Mouse (Mus musculus) left cerebral cortex, postnatal 4 days (tissue): Measurements from ENCODE around the gene Prcp. TPM values are rescaled to one million over a fixed set of nuclear protein-coding genes. Genes with fewer than 3 reads are reported as not detected.
A peak's percentile ranks its signal among the peaks of the same experiment; 100 is the strongest.
"Not testable (repeated sequence)": the region's sequence is repeated elsewhere in the genome, so short reads cannot be mapped to it uniquely, and the experiment has no call there.

Source experiments
- DNase-seq: peaks from one replicate; pipeline ENCODE4 v3.0.0-alpha.2; 2022
- intact Hi-C: fragments of 180-260 bp; cut with DNase I; formaldehyde crosslinking; loops from one replicate; pipeline ENCODE4 v1.15.1; 2025
- total RNA-seq, 2 experiments: library from RNA; stranded (reverse); gene quantifications; 2 replicates each; pipeline ENCODE4 v1.2.3; 2021

Prcp gene
- total RNA-seq, 2 experiments from 2014 or later: 17.5 to 20.9 TPM

DNA sequence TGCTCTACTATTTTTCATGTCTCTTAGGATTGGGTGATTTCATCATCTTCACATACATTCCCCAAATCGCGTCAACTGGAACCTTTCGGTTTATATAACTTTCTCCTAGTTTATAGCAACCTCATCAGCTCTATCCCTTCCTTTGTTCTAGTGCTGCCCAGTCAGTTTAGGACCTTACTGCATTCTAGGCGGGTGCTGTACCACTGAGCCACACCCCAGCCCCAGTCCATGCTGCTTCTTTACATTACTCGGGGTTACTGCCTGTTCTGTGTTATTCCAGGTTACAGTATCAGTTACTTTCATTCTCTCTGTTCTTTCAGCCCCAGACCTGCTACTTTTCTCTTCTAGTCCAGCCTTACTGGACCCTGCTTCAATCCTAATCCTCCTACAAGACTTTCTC is 13.0 kb downstream of the Prcp start:
- intact Hi-C loops: no loop called here
- DNase-seq: no peak

DNA sequence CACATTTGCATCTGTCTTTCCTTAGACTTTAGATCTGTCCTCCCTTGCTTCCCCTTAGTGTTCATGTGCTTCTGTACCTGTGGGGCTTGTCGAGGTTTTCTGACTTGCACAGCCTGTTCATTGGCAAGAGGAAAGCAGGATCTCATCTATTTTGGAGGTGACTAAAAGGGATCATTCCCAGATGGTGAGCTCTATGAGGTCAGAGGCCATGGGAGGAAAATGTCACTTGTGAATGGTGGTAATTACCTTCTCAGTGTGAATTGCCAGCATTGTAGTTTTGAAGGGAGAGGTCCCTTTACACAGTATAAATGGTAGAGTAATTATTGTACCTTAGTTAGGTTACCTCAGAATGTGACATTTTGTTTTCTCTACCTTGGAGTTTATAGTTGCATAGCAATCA is 15.9 kb downstream of the Prcp start:
- no peak for DNase-seq
- intact Hi-C loops: no loop called here

DNA sequence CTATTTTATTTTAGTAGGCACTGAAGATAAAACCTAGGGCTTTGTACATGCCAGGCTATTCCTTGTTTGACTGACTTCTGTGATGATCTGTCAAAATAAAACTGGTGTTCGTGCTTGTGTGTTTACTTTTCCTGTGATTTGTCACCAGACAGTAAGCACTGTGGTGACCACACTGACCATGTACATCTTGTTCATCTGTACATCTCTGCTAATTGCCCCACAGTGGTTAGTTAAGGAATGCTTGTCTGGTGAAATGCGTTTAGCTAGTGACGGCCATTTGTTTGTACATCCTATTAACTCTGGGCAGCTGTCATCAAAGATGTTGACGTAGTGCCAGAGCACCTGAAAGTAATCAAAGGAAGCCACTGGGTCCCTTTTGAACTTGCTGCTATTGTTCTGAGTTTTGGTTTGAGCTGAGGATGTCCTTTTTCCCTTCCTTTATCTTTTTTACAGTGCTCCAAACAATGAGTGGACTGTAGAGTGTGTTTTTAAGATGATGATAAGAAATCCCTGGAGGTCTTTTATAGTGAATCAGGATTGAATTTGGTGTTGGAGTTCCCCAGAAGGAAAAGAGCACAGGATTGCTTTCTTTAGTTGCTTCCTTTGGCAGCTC is 16.5 kb downstream of the Prcp start:
- intact Hi-C loops: no loop called here
- DNase-seq: no peak

DNA sequence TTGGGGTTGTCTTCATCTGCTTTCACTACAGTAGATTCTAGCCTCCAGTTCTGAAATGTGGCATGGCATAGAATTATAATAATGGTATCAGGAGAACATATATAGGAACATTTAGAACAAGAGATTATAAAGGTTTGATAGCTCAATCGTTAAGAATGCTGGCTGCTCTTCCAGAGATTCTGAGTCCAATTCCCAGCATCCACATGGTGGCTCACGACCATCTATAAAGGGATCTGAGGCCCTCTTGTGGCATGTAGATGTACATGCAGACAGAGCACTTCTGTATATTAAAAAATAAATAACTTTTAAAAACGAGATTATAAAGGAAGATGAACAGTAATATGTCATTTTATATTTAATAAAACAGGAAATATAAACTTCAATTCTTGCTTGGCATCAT is 19.2 kb downstream of the Prcp start:
- intact Hi-C loops: no loop called here

DNA sequence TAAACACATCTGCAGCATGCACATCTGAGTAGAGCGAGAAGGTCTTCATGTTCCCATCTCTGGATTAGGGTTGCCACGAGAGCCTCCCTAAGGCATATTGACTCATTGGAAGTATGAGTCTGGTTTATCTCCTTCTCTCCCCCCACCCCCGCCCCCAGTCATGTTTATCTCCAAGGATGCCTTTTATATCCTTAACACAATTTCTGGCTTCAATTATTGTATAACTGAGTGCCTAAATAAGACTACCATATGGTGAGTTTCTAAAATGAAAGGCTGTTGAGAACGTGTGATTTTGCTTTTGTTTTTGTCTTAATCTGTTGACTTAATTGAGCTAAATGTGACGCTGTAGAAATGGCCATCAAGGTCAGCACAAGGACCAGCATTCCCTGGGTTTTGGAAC is 21.8 kb downstream of the Prcp start:
- intact Hi-C loops: loop anchor here (5.0 kb wide), 1 partner anchor 71 kb away; no protein-coding TSS in a partner anchor
- no peak for DNase-seq

More for the DNA sequence above, 19.2 kb downstream of the Prcp start:
- DNase-seq: no peak

DNA sequence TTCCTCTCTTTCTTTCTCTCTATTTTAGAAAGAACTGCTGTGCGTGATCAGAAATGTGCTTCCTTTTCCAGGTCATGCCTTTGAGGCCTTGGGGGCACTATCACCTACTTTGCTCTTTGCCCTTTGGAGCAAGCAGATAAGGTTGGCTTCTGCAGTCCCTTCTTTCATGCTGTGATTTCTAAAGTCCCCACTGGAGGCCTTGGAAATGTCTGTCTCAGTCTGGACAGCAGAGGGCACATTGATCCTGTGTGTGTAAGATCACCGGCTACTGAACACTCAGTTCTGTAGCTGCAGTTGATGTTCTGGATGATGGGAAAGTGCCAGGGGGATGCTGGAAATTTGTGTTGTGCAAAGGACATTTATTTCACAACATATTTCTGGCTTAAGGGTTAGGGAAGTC is 22.8 kb downstream of the Prcp start:
- intact Hi-C loops: loop anchor here (5.0 kb wide), 1 partner anchor 70 kb away; no protein-coding TSS in a partner anchor
- peak; percentile 10 for DNase-seq

DNA sequence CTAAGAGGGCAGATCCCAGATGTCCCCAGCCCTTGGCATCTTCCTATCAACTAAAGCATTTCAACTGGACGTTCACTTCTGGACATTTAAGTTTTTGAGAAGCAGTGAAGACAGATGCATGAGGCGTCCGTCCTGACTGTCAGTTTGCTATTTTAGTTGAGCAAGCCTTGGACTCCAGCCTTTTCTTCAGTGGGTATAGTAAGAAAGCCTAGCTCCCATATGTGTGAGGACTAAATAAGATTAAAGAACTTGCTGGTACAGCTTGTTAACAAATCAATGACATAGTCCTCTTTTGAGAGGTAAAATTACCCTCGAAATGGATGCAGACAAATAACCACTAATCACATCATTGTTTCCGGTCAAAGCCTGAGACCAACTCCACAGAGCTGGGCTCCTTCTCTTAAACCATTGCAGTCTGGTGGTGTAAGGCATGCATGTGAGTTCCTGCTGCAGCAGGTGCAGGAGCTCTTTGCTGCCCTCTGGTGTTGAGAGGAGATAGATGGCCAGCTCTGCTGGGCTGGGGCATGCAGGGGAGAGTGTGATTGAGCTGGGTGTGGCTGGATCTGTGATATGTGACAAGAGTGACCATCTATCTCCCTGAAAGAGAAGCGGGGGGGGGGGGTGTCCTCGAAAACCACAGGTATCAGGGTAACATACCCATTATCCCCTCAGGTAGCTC is 29.2 kb downstream of the Prcp start:
- intact Hi-C loops: no loop called here
- DNase-seq: peak; percentile 57

DNA sequence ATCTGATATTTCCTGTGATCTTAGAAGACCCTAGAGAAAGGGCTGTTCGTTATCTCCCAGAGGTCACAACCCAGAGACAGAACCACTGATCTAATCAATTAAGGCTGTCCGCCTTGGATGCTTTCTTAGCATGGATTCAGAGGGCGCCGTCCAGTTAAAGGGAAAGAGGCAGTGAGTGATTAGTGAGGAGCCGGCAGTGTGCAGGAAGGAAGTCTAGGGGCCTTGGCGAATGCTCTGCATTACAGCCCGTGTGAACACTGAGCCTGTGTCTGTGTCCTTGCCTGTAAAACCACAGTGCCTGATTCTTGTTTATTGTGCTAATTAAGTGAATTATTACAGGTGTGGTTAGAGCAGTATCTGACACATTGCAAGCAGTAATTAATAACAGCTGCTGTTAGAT is 30.0 kb downstream of the Prcp start:
- intact Hi-C loops, DNase-seq: not testable (repeated sequence)

DNA sequence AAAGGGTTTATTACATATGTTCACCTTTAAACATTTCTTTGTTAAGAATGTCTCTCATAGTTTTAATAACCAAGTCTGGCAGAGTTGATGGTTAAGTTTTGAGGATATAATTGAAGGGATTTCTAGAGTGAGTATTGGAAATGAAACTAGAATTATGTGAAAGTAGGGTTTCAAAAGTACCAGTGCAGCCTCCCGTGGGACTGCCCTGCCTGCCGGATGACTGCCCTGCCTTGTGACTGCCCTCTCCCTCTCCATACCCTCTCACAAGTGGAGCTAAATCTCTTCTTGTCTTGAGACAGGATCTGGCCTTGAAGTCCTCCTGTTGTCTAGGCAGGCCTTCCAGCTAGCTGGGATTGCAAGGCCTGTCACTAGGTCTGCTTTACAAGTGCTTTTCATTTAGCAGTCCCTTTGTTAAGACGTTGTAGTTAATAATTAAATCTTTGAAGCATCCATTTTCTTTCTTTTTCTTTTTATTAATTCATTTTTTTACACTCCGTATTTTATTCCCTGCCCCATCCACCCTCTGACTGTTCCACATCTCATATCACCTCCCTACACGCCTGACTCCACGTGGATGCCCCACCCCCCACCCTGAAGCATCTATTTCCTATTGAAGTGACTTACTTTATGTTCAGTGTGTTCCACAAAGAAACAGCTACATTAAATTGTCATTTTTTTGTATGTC is 46.0 kb downstream of the Prcp start:
- intact Hi-C loops: no loop called here
- no peak for DNase-seq

DNA sequence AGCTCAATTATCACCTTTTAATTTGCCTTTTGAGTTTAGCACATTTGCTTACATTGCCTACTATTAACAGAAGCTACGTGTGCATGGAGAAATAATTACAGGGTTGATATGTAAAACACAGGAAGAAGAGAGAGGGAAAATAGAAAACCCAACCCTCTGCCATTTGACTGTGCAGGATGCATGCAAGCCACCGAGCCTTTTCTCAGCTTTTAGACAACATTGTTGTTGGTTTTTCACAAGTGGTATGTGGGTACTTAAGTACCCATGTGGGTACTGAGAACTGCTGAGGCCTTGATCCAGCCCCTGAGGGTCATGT is 46.5 kb downstream of the Prcp start:
- no peak for DNase-seq
- intact Hi-C loops: no loop called here

DNA sequence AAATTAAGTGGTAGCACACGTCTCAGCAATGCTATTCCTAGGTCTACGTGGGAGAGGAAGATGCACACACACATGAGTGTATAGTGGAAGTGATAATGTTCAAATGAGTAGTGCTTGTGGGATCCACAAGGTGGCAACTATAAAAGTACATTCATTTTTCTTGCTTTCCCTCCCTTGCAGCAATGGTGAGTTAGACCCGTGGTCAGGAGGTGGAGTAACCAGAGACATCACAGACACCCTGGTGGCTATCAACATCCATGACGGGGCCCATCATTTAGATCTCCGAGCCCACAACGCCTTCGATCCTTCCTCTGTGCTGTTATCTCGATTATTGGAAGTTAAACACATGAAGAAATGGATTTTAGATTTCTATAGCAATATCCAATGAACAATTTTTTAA is 58.5 kb downstream of the Prcp start:
- intact Hi-C loops: no loop called here
- no peak for DNase-seq

DNA sequence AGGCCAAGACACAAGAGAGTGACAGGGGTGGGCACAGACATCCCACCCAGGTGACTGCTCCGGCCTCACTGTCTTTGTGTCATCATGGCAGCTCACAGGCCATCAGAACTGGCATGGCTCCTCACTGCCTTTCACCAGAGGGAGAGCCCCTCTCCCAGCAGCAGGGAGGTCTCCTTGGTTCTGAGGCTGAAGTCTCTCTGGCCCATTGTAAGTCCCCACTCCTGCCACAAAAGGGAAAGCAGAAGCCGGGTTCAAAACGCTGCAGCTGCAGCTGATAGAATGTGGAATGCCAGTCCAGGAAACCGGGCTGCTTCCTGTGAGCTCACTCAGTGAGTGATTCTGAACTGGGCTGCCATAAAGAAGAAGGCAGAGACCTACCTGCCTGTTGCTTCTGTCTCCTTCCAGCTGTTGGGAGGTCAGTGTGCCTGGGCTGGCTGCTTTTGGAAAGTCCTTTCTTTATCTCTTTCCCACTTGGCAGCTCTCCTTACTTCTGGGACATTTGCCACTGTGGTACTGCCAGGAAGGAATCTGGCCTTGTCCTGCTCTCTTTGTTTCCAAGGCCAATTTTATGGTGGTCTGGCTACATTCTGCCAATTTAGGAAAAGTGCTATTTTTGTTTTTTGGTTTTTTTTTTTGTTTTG is 59.2 kb downstream of the Prcp start:
- intact Hi-C loops: not testable (repeated sequence)
- DNase-seq: peak; percentile 50

DNA sequence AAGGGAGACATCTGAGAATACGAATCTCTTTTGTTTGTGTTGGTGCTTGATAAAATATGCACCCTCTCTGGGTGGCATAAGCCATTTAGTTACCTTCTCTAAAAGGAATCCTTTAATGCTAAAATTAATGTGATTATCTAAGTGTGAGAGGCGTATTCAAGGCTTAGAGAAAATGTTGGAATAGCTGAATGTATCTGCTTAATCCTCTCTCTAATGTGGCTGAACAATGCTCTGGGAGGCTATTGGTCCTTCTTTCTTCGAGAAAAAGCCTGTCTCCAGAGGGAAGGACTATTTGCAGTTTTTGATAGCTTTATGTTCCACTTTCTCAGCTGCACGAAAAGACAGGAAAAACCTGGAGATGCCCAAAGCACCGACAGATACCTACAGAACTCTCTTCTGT is 62.5 kb downstream of the Prcp start:
- intact Hi-C loops: no loop called here
- DNase-seq: no peak

DNA sequence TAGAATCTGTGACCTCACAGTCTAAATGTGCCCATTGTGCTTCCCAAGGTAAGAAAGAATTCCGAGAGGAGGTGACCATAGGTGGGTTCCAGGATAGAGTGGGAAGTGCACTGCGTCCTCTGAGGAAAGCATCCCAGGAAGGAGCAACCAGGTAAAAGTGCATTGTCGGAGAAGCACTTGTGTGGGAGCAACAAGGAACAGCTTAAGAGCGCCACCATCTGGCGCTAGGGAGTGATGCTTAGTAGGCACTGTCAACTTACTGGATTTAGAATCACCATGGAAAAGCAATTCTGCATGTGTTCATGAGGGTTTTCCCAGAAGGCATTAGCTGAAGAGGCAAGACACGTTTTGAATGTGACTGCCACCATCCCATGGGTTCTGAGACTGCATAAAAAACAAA is 63.7 kb downstream of the Prcp start:
- DNase-seq: peak; percentile 34

DNA sequence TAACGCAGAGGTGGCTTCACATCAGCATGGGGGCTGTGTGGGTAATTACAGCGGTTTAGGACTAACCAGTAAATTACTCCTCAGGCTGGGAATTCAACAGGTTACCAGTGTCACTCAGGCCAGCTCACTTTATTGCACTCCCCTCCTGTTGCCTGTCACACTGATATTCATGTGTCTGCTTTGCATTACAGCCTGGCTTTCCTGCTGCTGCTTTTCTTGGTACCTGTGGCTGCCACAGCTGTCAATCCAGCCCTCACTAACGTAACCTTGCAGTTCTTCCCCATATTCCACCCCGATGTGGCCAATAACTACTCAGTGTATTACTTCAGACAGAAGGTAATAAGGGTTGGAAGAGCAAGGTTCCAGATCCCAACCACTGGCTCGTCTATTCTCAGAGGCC is 65.5 kb downstream of the Prcp start:
- no peak for DNase-seq
- intact Hi-C loops: no loop called here

More for the DNA sequence above, 63.7 kb downstream of the Prcp start:
- intact Hi-C loops: no loop called here

DNA sequence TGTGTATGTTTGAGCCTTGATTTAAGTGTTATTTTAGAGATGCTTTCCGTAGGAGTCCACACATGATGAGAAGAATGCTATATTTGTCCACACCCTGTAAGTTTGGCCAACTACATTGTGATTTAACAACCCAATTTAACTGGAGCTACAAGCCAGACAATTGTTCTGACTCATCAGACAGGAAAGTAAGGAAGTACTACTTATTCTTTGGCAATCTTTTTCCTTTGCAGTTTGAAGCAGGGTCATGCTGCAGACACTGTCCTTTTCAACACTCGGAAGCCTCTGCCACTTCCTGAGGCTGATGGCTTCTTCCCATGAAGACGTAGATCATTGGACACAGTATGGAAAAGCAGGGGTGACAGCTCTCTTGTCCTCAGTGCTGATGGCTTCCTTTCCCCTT is 76.5 kb downstream of the Prcp start:
- intact Hi-C loops: no loop called here
- no peak for DNase-seq

DNA sequence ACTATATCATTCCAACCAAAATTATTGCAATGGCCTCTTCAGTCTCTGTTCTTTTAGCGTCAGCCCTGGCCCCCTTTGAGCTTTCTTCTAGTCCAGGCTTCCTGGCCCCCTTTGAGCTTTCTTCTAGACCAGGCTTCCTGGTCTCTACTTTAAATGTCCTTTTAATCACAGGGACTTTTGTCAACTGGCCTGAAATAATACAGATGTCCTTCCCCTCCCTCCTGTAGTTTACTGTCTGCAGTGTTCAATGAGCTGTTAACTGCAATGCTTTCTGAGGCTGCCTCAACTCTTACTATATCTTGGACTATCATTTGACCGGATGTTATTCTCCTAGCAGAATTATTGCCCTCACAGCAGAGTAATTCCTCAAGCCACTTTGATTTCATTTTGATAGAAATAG is 77.9 kb downstream of the Prcp start:
- intact Hi-C loops: no loop called here
- DNase-seq: no peak

DNA sequence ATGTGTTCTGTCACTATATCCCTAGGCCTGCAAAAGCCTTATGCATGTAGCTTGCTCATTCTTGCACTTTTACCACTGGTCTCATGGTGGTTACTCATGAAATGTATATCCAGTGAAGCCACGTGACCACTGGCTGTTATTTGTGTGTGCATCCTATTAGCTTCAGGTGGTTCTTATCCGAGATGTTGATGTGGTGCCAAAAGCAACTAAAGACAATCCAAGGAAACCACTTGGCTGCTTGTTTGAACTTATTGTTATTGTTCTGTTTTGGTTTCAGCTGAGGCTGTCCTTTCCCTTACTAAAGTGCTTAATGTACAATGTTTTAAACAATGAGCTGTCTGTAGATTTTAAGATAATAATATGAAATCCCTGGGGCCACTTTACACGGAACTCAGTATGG is 85.5 kb downstream of the Prcp start:
- intact Hi-C loops: loop anchor here (5.0 kb wide), 1 partner anchor 82 kb away; no protein-coding TSS in a partner anchor
- DNase-seq: no peak

DNA sequence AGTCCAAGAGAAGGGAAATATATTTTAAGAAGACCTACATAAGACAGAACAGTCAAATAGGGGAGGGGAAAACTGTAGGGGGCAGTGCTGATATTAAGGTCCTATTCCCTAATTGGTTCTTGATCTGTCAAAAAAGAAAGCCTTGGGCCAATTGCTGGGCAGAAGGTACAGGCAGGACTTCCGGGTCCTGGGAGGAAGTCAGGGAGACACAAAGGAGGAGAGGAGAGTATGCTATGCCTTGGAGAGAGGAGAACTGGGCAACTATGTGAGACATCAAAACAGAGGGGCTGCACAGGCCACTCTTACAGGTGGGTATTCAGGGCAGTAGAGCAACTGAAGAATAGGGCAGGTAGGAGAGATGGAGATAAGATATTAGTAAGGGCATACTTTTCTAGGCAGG is 87.6 kb downstream of the Prcp start:
- intact Hi-C loops: loop anchor here (5.0 kb wide), 1 partner anchor 85 kb away; no protein-coding TSS in a partner anchor
- no peak for DNase-seq

DNA sequence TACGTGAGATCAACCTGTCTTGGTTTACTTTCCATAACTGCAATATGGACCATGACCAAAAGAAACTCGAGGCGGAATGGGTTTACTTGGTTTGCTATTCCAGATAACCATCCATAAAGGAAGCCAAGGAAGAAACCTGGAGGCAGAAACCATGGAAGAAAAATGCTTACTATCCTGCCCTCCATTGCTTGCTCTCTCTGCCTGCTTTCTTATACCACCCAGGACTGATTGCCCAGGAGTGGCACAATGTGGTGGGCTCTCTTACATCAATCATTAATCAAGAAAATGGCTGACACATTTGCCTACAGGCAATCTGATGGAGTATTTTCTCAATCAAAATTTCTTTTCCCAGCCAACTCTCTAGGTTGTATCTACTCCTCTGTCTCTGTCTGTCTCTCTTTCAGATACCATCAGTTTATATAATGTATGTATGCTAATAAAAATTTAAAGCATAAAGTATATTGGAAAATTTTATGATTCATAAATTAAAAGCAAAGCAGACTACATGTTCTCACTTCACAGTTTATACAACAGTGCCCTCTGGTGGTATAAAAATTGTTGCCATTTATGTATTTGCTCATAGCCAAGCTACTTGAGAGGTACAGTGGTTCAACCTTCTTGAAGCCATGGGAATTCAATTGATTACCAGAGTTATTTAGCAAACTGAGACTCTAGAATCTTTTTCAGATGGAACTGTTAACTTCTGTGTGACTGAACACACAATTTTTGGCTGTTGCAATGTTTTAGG is 90.7 kb downstream of the Prcp start:
- no peak for DNase-seq
- intact Hi-C loops: loop anchor here (5.0 kb wide), 3 partner anchors 68 to 132 kb away; no protein-coding TSS in a partner anchor
